Mouse (Mus musculus): Measurements from ENCODE around the gene Cd300lg. TPM values are rescaled to one million over a fixed set of nuclear protein-coding genes. Genes with fewer than 3 reads are reported as not detected.

Cd300lg gene
- total and polyA plus RNA-seq, 3 experiments, result not detected

DNA sequence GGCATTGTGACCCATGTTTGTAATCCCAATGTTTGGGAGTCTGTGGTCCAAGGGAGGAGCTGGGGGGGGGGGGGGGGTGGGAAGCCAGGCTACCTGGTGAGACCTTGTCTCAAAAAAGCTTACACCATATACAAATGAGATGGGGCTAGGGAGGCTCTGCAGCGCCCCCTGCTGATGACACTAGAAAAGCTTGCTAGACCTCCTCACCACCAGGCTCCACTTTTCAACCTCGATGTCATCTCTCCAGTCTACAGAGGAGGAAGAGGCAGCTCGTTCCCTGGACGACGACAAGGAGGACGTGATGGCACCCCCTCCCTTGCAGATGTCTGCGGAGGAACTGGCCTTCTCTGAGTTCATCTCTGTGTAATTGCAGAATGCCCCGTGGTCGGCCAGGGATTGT is 12.5 kb downstream of the Cd300lg start:
- no peak overlapping the region for H3K9ac ChIP-seq (ENCODE audit: insufficient read depth, low read depth)
- H3K4me1 ChIP-seq (ENCODE audit: control insufficient read depth in 1 of 2, insufficient read depth in 2 of 2), result peaks cover 0 to 2% of the 10 kb centered on the region in 2 experiments; a peak in 2 of 4 replicates
- no peak overlapping the region for H3K27ac ChIP-seq (ENCODE audit: insufficient read depth, low read depth)
- H3K79me2 ChIP-seq (replicated peaks; ENCODE audit: control insufficient read depth, extremely low read depth, insufficient read depth, poor library complexity, severe bottlenecking), result no peaks in the 10 kb centered on the region
- no peak overlapping the region for H3K4me2 ChIP-seq (ENCODE audit: insufficient read depth, low read depth, poor library complexity, severe bottlenecking)
- dilution Hi-C loops (cut with MboI; ENCODE audit: extremely low pct_ligation_motif_present, extremely low pct_unique_long_range_greater_than_20kb, low sequenced_read_pairs) (no loop called here), in situ Hi-C loops (cut with MboI; ENCODE audit: low pct_ligation_motif_present, low pct_unique_long_range_greater_than_20kb, low sequenced_read_pairs) (no loop called here)
- peak; percentile 74 for DNase-seq (ENCODE audit: extremely low read depth)
- H3K36me3 ChIP-seq (replicated peaks in 1 of 2; ENCODE audit: control insufficient read depth in 1 of 2, insufficient read depth in 1 of 2, low read length in 1 of 2), result no peaks in the 10 kb centered on the region
- no peak overlapping the region for H3K4me3 ChIP-seq (replicated peaks in 1 of 3; ENCODE audit: low read depth in 2 of 3, low read length in 2 of 3, poor library complexity in 1 of 3)
- peaks cover 92% of the 10 kb centered on the region for H3K27me3 ChIP-seq (replicated peaks)
- TF ChIP-seq ZNF384 (IDR thresholded peaks at IDR 0.05; ENCODE audit: low read depth, low read length) (no peak), CTCF (conservative IDR thresholded peaks at IDR 0.05 in 1 of 2, IDR thresholded peaks at IDR 0.05 in 1 of 2; ENCODE audit: low read depth in 2 of 2, low read length in 2 of 2) (peak; percentile 67 to 80), MAZ (IDR thresholded peaks at IDR 0.05; ENCODE audit: low read depth, low read length) (0 out of 2 replicates have a peak, but pooled peaks have one; percentile 38), RAD21 (IDR thresholded peaks at IDR 0.05; ENCODE audit: low read depth, low read length) (peak; percentile 40), SMC3 (IDR thresholded peaks at IDR 0.05; ENCODE audit: low read depth, low read length) (peak; percentile 68)
- H3K9me3 ChIP-seq (replicated peaks; ENCODE audit: low read length), result no peaks in the 10 kb centered on the region

DNA sequence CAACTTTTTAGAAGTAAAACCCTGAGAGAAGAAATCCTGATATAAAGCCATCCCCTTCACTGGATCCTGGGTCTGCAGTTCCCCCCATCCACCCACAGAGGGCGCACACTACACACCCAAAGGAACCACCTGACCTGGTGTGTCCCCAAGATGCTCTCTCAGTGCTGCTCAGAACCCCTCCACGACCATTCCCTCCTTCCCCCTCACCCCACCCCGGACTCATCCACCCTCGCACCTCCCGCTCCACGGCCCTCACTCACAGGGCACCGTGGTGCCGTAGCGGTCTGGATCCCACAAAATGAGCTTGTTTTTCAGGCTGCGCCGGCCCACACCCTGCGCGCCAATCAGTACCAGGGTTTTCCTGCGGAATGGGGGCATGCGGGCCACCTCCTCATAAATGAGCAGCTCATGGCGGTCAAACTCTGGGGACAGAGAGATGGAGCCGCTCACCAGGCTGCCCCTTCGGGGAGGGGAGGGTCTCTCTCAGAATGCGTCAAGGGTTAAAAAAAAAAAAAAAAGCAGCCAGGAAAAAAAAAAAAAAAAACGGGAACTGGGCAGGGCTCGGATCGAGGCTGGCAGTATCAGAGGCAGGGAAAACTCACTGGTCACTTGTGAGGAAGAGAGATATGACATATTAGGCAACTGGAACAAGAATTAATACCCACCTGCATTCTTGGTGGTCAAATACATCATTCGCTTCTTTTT is 20.1 kb downstream of the Cd300lg start:
- no peak overlapping the region for H3K4me2 ChIP-seq (ENCODE audit: insufficient read depth, low read depth, poor library complexity, severe bottlenecking)
- H3K9me3 ChIP-seq (replicated peaks; ENCODE audit: low read length), result no peaks in the 10 kb centered on the region
- H3K4me3 ChIP-seq (replicated peaks in 1 of 3; ENCODE audit: low read depth in 2 of 3, low read length in 2 of 3, poor library complexity in 1 of 3), result no peak overlapping the region
- TF ChIP-seq ZMIZ1 (IDR thresholded peaks at IDR 0.05; ENCODE audit: low read depth, low read length) (no peak), NELFE (IDR thresholded peaks at IDR 0.05; ENCODE audit: low read depth, low read length) (peak; percentile 30; the same call in 1 of the 2 replicates), HCFC1 (IDR thresholded peaks at IDR 0.05; ENCODE audit: low read depth, low read length) (no peak), ZNF384 (IDR thresholded peaks at IDR 0.05; ENCODE audit: low read depth, low read length) (peak; percentile 6; the same call in 1 of the 2 replicates), MAFK (IDR thresholded peaks at IDR 0.05; ENCODE audit: insufficient replicate concordance, low read length) (no peak), POLR2A (IDR thresholded peaks at IDR 0.05; ENCODE audit: low read depth, low read length) (no peak), RAD21 (IDR thresholded peaks at IDR 0.05; ENCODE audit: low read depth, low read length) (peak; percentile 98), CTCF (conservative IDR thresholded peaks at IDR 0.05 in 1 of 2, IDR thresholded peaks at IDR 0.05 in 1 of 2; ENCODE audit: low read depth in 2 of 2, low read length in 2 of 2) (peak; percentile 99 to 100), USF1 (IDR thresholded peaks at IDR 0.05; ENCODE audit: low read depth, low read length) (peak; percentile 63), ZC3H11A (IDR thresholded peaks at IDR 0.05; ENCODE audit: low read depth, low read length) (peak; percentile 91), MAZ (IDR thresholded peaks at IDR 0.05; ENCODE audit: low read depth, low read length) (no peak), ETS1 (conservative IDR thresholded peaks at IDR 0.05; ENCODE audit: low read depth, low read length) (no peak), TBP (conservative IDR thresholded peaks at IDR 0.05; ENCODE audit: low read depth, low read length) (no peak), USF2 (conservative IDR thresholded peaks at IDR 0.05; ENCODE audit: low read depth, low read length) (no peak), TCF12 (IDR thresholded peaks at IDR 0.05; ENCODE audit: low read depth, low read length) (no peak), PAX5 (IDR thresholded peaks at IDR 0.05; ENCODE audit: low read length) (no peak), BHLHE40 (IDR thresholded peaks at IDR 0.05; ENCODE audit: low read depth, low read length) (no peak), JUND (conservative IDR thresholded peaks at IDR 0.05; ENCODE audit: low read depth, low read length) (no peak), KAT2A (IDR thresholded peaks at IDR 0.05; ENCODE audit: insufficient replicate concordance, low read length) (no peak), SIN3A (IDR thresholded peaks at IDR 0.05; ENCODE audit: low read length) (0 out of 2 replicates have a peak, but pooled peaks have one; percentile 22), SMC3 (IDR thresholded peaks at IDR 0.05; ENCODE audit: low read depth, low read length) (peak; percentile 98), MAX (IDR thresholded peaks at IDR 0.05; ENCODE audit: low read length) (no peak; the same call in 1 of the 2 replicates), IRF4 (IDR thresholded peaks at IDR 0.05; ENCODE audit: low read depth, low read length) (peak; percentile 43; the same call in 1 of the 2 replicates), ZKSCAN1 (IDR thresholded peaks at IDR 0.05; ENCODE audit: borderline replicate concordance, low read depth, low read length) (no peak), MEF2A (IDR thresholded peaks at IDR 0.05; ENCODE audit: borderline replicate concordance, low read depth, low read length) (no peak; the same call in 1 of the 2 replicates), NRF1 (IDR thresholded peaks at IDR 0.05; ENCODE audit: low read depth, low read length) (peak; percentile 58), EP300 (IDR thresholded peaks at IDR 0.05; ENCODE audit: low read length) (no peak)
- in situ Hi-C loops (cut with MboI; ENCODE audit: low pct_ligation_motif_present, low pct_unique_long_range_greater_than_20kb, low sequenced_read_pairs) (loop anchor here (5.0 kb wide), 1 partner anchor 36 kb away; no protein-coding TSS in a partner anchor), dilution Hi-C loops (cut with MboI; ENCODE audit: extremely low pct_ligation_motif_present, extremely low pct_unique_long_range_greater_than_20kb, low sequenced_read_pairs) (no loop called here)
- H3K27me3 ChIP-seq (replicated peaks), result peaks cover 60% of the 10 kb centered on the region
- no peak overlapping the region for H3K27ac ChIP-seq (ENCODE audit: insufficient read depth, low read depth)
- DNase-seq (ENCODE audit: extremely low read depth), result peak; percentile 69
- no peaks in the 10 kb centered on the region for H3K4me1 ChIP-seq (ENCODE audit: control insufficient read depth in 1 of 2, insufficient read depth in 2 of 2)
- no peak overlapping the region for H3K9ac ChIP-seq (ENCODE audit: insufficient read depth, low read depth)
- H3K36me3 ChIP-seq (replicated peaks in 1 of 2; ENCODE audit: control insufficient read depth in 1 of 2, insufficient read depth in 1 of 2, low read length in 1 of 2), result no peaks in the 10 kb centered on the region
- no peaks in the 10 kb centered on the region for H3K79me2 ChIP-seq (replicated peaks; ENCODE audit: control insufficient read depth, extremely low read depth, insufficient read depth, poor library complexity, severe bottlenecking)
